Mouse (Mus musculus): Measurements from ENCODE around the gene Ppp1r21.

GRCm38 (mm10) chr17:88556176-88556575 is 26.3 kb downstream of the Ppp1r21 start:
- TF ChIP-seq POLR2A (IDR thresholded peaks at IDR 0.05; ENCODE audit: borderline replicate concordance, control insufficient read depth, low read depth, low read length): no peak
- TF ChIP-seq CTCF (IDR thresholded peaks at IDR 0.05; ENCODE audit: control insufficient read depth, insufficient read depth, low read length): no peak

All from bone marrow, adult 2 months (tissue).